Mouse (Mus musculus): ENCODE data around the gene Numbl.

DNA sequence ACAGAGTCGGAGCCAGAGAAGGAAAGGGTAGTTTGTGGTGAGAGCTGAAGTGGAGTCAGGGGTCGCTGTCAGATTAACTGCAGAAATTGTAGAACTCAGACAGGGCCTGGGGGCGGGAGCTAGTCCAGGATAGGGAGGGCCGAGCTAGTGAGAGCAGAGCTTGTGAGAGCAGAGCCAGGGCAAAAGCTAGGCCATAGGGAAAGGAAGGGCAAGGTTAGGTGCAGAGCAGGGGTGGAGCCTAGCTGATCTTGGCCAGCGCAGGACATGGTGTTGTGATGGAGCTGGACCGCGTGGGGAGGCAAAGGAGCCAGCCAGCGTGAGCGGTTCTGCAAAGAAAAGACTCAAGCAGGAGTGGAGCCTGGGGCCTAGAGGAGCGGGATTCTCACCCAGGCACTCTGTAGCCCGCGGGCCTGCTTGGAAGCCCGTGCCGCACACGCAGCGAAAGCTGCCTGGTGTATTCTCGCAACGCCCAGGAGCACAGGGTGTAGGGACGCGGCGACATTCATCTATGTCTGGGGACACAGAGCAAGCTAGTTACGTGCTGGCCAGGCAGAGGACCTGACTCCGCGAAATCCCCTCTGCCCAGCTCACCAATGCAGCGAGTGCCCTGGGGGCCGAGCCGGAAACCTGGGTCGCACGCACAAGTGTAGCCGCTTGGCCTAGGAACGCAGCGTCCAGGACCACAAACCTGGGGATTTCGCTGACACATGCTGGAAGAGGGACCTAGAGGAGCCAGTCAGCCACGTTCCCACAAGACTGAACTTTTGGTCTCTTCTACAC, 68.1 kb downstream of the Numbl start:
- TF ChIP-seq CTCF (IDR thresholded peaks at IDR 0.05; ENCODE audit: low read depth) (no peak), EP300 (optimal IDR thresholded peaks at IDR 0.05) (no peak)
